Mouse (Mus musculus) gastrocnemius, postnatal 14 days (tissue): ENCODE measurements around the gene Unk. TPM values are rescaled to one million over a fixed set of nuclear protein-coding genes. Genes with fewer than 3 reads are reported as not detected.

ENCODE experiments used
- DNase-seq: peaks from one replicate; pipeline ENCODE4 v3.0.0; 2021; ENCODE audit warnings: mixed read lengths
- intact Hi-C: fragments of 180-260 bp; cut with DNase I; formaldehyde crosslinking; loops from one replicate; pipeline ENCODE4 v1.15.1; 2025; ENCODE audit warnings: low total_unique reads
- total RNA-seq, 2 experiments: library from RNA; stranded (reverse); gene quantifications; 2 replicates each; pipeline ENCODE4 v1.2.3; 2021

Unk gene
- total RNA-seq, 2 experiments from 2014 or later: 7.3 to 7.7 TPM

GRCm38 (mm10) chr11:116057237-116057881, 27.2 kb downstream of the Unk start:
- intact Hi-C loops: no loop called here
- no peak for DNase-seq

DNA sequence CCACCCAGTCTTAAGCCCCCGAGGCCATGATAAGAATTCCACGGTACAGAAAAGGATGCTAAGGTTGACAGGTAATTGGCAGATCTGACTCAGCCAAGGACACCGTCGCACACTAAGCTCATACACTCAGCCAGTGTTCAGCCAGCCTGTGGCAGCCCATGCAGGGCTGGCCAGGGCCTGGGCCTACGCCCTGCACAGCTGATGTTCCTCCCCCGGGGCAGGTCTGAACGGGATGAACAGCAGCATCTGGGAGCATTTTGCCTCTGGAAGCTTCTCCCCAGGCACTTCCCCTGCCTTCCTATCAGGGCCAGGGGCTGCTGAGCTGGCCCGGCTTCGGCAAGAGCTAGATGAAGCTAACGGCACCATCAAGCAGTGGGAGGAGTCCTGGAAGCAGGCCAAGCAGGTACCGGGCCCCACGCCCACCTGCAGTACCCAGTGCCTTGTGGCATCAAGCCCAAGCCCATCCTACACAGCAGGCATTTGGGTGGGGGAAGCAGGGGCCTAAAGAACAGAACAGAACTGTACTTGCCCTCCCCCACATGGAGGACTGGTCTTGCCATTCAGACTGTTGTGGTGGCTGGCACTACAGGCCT, 28.0 kb downstream of the Unk start:
- intact Hi-C loops: no loop called here
- DNase-seq: no peak

- DNase-seq: no peak
- intact Hi-C loops: no loop called here
These were observed 29.0 kb downstream of the Unk start for GRCm38 (mm10) chr11:116058868-116059690.

DNA sequence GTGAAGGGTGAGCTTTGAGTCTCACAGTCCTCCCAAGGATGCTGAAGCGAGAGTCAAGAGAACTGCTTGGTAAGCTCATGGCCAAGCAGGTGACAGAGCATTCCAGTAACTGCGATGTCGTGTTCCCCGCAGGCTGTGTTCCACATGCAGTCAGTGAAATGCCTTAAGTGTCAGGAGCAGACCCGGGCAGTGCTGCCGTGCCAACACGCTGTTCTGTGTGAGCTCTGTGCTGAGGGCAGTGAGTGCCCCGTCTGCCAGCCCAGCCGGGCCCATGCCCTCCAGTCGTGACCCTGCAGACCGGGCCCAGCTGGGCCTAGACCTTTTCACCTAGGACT, 29.5 kb downstream of the Unk start:
- intact Hi-C loops: no loop called here
- no peak for DNase-seq

DNA sequence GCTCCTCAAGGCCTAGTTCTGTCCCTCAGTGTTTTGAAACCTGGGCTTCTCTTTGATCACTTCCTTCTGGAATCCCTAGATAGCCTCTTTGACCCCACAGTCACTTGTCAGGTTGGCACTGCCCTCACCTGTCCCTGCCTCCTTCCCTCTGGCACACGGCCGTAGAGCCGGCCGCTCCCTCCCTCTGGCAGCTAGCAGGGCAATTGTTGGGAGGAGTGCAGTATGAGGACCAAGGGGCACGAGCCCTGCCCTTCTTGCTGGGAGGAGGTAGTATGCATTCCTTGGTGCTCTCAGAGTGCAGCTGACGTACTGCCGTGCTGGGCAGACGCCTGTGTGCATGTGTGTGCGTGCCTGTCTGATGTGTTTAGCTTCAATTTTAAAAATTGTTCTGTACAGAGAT, 30.5 kb downstream of the Unk start:
- DNase-seq: no peak
- intact Hi-C loops: no loop called here

DNA sequence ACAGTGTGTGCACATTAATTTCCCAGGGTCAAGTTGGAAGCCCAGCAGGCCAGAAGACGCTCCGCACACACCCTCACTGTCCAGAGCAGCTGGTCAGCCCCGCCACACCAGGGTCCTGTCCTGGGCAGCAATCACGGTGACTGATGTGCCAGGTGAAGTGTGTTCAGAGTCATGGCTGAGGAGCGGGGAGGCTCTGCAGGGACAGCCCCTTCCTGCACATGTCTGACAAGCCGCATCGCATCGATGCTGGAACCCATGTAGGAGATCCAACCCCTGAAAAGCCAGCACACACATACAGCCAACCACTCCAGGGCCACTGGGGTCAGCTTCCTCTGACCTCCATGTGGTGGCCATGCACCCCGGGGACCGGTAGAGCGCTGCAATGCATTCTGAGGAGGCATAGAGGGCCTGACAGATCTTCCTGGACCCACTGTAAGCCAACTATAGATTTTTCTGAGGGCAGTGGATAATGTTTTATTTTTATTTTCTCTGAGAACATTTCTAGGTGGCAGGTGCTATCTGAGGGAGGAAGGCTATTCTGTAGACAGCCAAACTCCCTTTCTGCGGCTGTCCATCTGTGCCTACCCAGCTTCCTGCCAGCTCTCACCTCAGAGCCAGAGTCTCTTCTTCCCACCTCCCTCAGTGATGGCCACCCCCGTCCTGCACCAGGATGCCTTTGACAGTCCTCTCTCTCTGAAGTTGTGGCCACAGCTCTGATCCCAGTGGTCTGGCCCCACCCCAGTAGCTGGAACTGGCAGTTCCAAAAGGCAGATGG, 31.7 kb downstream of the Unk start:
- intact Hi-C loops: no loop called here
- DNase-seq: no peak

GRCm38 (mm10) chr11:116062521-116062920, 32.4 kb downstream of the Unk start:
- intact Hi-C loops: no loop called here
- no peak for DNase-seq

DNA sequence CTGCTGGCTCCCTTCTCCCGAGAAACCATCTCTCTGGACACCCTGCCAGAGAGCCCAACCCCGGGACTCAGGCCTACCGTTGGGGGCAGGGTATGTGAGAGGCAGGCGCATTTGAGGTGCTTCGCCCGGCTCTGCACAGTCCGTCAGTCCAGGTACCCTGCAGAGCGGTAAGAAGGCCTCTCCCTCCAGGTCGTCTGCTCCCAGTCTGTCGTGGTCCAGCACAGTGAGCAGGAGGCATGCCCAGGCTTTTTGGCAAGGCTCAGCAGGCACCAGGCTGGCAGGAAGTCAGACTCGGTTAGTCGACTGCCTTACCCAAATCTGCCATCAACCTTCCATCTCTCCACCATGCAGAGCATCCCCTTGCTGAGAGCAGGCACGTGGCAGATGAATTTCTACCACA, 33.4 kb downstream of the Unk start:
- no peak for DNase-seq
- intact Hi-C loops: no loop called here

GRCm38 (mm10) chr11:116064187-116064867, 34.2 kb downstream of the Unk start:
- no peak for DNase-seq
- intact Hi-C loops: no loop called here

GRCm38 (mm10) chr11:116065345-116065744, 35.2 kb downstream of the Unk start:
- intact Hi-C loops: no loop called here
- DNase-seq: no peak

DNA sequence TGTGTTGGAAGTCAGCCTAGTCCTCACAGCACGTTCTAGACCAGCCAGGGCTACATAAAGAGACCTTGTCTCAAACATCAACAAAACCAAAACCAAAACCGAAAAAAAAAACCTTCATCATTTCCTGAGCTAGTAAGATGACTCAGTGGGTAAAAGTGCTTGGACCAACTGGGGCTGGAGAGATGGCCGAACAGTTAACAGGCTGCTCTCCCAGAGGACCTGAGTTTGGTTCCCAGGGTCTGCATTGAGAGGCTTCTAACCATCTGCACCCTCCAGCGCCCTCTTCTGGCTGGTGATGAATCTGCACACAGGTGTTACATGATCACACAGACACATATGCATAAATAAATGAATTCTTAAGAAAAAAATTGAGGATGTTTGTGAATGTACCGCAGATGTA, 41.4 kb downstream of the Unk start:
- no peak for DNase-seq
- intact Hi-C loops: no loop called here

GRCm38 (mm10) chr11:116072608-116073007, 42.5 kb downstream of the Unk start:
- DNase-seq: no peak
- intact Hi-C loops: no loop called here

GRCm38 (mm10) chr11:116074436-116074991, 44.4 kb downstream of the Unk start:
- intact Hi-C loops: no loop called here
- DNase-seq: no peak

DNA sequence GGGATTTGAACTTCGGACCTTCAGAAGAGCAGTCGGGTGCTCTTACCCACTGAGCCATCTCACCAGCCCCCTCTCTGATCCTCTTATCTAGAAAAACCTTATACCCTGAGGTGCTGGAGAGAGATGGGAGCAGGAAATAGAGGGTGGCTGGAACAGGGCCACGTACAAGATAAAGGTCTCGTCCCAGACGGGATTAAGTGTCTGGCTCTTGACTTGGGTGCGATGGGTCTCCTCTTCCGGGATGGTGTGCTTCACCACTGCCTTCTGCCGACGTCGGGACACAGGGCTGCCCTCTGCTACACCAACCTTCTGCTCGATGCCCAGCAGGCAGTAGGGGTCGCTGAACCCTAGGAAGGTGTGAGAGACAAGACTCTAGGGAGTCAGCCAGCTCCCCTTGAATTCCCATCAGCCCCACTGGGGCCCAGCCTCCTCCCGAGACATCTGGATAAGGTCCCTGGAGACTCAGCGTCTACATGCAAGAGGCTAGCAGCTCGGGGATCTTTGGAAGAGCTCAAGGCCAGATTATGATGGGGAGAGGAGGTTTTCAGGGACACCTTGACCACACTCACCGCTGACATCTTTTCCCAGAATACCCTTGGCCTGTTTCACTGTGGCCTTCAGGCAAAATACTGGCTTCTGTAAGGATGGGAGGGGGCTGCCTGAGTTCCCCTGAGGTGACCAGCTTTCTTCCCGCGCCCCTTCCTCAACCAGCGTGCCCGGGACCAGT, 45.6 kb downstream of the Unk start:
- DNase-seq: no peak
- intact Hi-C loops: no loop called here

GRCm38 (mm10) chr11:116076266-116076540, 46.1 kb downstream of the Unk start:
- intact Hi-C loops: no loop called here
- DNase-seq: no peak

GRCm38 (mm10) chr11:116076836-116077235, 46.7 kb downstream of the Unk start:
- intact Hi-C loops: no loop called here

GRCm38 (mm10) chr11:116077446-116078204, 47.5 kb downstream of the Unk start, which contains the start of gene Unc13d:
Gene Unc13d (minus strand): TSS chr11:116077961.
- intact Hi-C loops: no loop called here
- DNase-seq: peak; percentile 17

More at GRCm38 (mm10) chr11:116076836-116077235, 46.7 kb downstream of the Unk start:
- DNase-seq: no peak

DNA sequence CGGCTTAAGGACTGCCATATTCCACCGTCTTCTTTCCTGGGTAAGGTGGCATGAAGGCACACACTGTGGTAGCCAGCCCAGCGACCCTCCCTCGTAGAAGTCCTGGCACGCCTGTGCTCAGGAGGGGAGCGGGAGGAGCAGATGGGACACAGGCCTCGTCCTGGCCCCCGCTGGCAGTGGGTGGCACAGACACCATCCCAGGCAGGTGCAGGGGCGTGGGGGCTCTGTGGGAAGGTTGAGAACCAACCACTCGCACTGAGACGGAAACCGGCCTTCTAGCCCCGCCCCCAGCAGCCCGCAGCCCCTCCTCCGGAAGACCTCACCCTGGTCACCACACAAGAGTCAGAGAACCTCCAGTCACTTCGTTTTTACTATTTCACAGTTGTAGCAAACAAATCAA, 48.1 kb downstream of the Unk start:
- intact Hi-C loops: no loop called here
- DNase-seq: peak; percentile 56
